Mouse (Mus musculus) lung, embryonic 15.5 days (tissue): Measurements from ENCODE around the gene 4930579F01Rik. TPM values are rescaled to one million over a fixed set of nuclear protein-coding genes. Genes with fewer than 3 reads are reported as not detected.

ENCODE experiments used
- ATAC-seq: fragments of 200-750 bp; cut with Nextera tagmentation; 2 replicates; pipeline ENCODE4 v1.8.0; 2017; ENCODE audit warnings: moderate number of reproducible peaks, borderline replicate concordance; ENCODE audit not compliant: low FRiP score, low TSS enrichment; ENCODE audit errors: extremely low read depth
- H3K27ac ChIP-seq: fragments of 300-500 bp; sonication (generic); 2 replicates; pipeline ENCODE4 v1.5.1; 2015; ENCODE audit warnings: moderate library complexity, mild to moderate bottlenecking, inconsistent platforms
- H3K27me3 ChIP-seq: fragments of 300-500 bp; sonication (generic); 2 replicates; pipeline ENCODE4 v1.6.1; 2015; ENCODE audit warnings: inconsistent platforms
- H3K36me3 ChIP-seq: fragments of 300-500 bp; sonication (generic); 2 replicates; pipeline ENCODE4 v1.6.1; 2015; ENCODE audit warnings: inconsistent platforms
- H3K4me1 ChIP-seq: fragments of 300-500 bp; sonication (generic); 2 replicates; pipeline ENCODE4 v1.6.1; 2015; ENCODE audit warnings: inconsistent platforms
- H3K4me2 ChIP-seq: fragments of 300-500 bp; sonication (generic); 2 replicates; pipeline ENCODE4 v1.6.1; 2015; ENCODE audit warnings: inconsistent platforms, mild to moderate bottlenecking, moderate library complexity
- H3K4me3 ChIP-seq: fragments of 300-500 bp; sonication (generic); 2 replicates; pipeline ENCODE4 v1.5.1; 2015; ENCODE audit warnings: mild to moderate bottlenecking, inconsistent platforms
- H3K9ac ChIP-seq: fragments of 300-500 bp; sonication (generic); 2 replicates; pipeline ENCODE4 v1.6.1; 2015; ENCODE audit warnings: inconsistent platforms
- H3K9me3 ChIP-seq: fragments of 300-500 bp; sonication (generic); 2 replicates; pipeline ENCODE4 v1.6.1; 2016; ENCODE audit warnings: inconsistent platforms
- WGBS: fragments of 180-500 bp; shearing (Covaris S2); methylation state at CpG from one replicate; pipeline ENCODE4 v1.1.7; 2015; 5-methylcytosine and 5-hydroxymethylcytosine counted together
- polyA plus RNA-seq: library from polyadenylated mRNA; unstranded; fragments of >200 nt; fragmentation: Nextera tagmentation; extraction: Ambion mirVana; gene quantifications from 2 replicates; pipeline ENCODE4 v1.2.1, GENCODE M21; 2015

Gene 4930579F01Rik
- polyA plus RNA-seq, 1 experiment from 2014 or later: 0.21 TPM

DNA sequence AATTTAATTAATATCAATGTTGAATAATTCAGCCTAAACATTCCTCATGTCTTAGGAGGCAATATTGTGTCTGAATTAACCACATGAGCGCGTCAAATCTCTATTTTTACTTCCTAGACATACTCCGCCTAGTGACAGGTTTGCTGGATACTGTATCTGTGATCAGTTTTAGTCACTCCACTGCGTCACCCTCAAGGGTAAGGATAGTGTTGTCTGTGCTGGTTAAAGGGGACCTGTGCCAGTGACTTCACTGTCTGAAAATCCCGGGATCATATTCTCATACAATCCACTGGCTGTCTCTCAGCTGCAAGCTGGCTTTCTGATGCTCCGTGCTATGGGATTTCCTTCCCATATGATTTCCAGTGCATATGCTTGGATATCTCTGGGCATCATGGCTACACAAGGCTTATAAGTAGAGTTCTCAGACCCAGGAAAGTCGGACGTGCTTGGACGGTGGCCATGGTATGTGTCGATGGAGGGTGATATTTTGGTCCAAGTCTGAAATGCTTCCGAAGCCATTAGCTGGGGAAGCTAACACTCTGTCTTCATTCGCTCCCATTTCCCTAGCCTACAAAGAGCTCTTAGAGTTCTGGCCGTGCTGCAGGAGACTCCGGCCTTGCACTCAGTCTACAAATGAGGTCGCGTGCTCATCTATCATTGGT lies 74.0 kb downstream of the 4930579F01Rik start:
- WGBS: 76% methylated on average over 16 of the region's 16 CpGs
- Histone ChIP-seq H3K36me3 (no peaks in the 10 kb centered on the region), H3K4me3 (no peak overlapping the region), H3K4me1 (no peaks in the 10 kb centered on the region), H3K4me2 (no peak overlapping the region), H3K27me3 (no peaks in the 10 kb centered on the region), H3K9ac (no peak overlapping the region), H3K9me3 (no peaks in the 10 kb centered on the region), H3K27ac (no peak overlapping the region)
- ATAC-seq: no peak

- H3K27me3 ChIP-seq: no peaks in the 10 kb centered on the region
- ATAC-seq: no peak
- H3K27ac ChIP-seq: no peak overlapping the region
- H3K4me1 ChIP-seq: no peaks in the 10 kb centered on the region
- H3K9me3 ChIP-seq: no peaks in the 10 kb centered on the region
- no peak overlapping the region for H3K4me3 ChIP-seq
- 63% methylated on average over 14 of the region's 14 CpGs for WGBS
- H3K36me3 ChIP-seq: no peaks in the 10 kb centered on the region
- peak overlapping the region; percentile 5; the same call in 1 of the 2 replicates for H3K4me2 ChIP-seq
- H3K9ac ChIP-seq: no peak overlapping the region
Measured at GRCm38 (mm10) chr3:138118831-138119230, 74.8 kb downstream of the 4930579F01Rik start.

GRCm38 (mm10) chr3:138118392-138118791 lies 75.2 kb downstream of the 4930579F01Rik start:
- no peak for ATAC-seq
- Histone ChIP-seq H3K36me3 (no peaks in the 10 kb centered on the region), H3K27me3 (no peaks in the 10 kb centered on the region), H3K4me2 (peak overlapping the region; percentile 5; the same call in 1 of the 2 replicates), H3K9me3 (no peaks in the 10 kb centered on the region), H3K27ac (no peak overlapping the region), H3K9ac (no peak overlapping the region), H3K4me1 (no peaks in the 10 kb centered on the region), H3K4me3 (no peak overlapping the region)
- 48% methylated on average over 6 of the region's 6 CpGs for WGBS

GRCm38 (mm10) chr3:138116871-138117270 lies 76.8 kb downstream of the 4930579F01Rik start:
- Histone ChIP-seq H3K4me3 (no peak overlapping the region), H3K9ac (no peak overlapping the region), H3K27me3 (no peaks in the 10 kb centered on the region), H3K4me2 (no peak overlapping the region), H3K27ac (no peak overlapping the region), H3K9me3 (no peaks in the 10 kb centered on the region), H3K4me1 (no peaks in the 10 kb centered on the region), H3K36me3 (no peaks in the 10 kb centered on the region)
- WGBS: 79% methylated on average over 4 of the region's 4 CpGs
- no peak for ATAC-seq

DNA sequence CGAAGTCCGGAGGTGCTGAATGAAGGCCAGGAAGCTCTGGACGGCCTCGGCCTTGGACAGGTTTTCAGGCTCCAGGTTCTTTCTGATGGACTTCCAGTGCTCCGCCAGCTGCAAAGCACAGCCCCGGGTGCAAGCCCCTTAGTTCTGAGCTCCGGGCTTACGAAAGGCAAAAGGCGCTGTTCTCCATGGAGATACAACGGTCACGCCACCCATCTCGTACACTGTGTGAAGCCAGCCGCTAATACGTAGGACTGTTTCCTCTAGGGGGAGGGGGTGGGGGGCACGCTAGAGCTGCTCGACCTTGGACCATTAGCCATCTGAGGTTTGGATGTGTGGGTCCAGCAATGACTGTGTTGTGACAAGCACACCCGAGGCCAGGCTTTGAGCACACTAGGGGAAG lies 79.5 kb downstream of the 4930579F01Rik start:
- Histone ChIP-seq H3K4me3 (no peak overlapping the region), H3K27me3 (no peaks in the 10 kb centered on the region), H3K27ac (no peak overlapping the region), H3K36me3 (no peaks in the 10 kb centered on the region), H3K4me1 (no peaks in the 10 kb centered on the region), H3K9me3 (no peaks in the 10 kb centered on the region), H3K4me2 (no peak overlapping the region), H3K9ac (no peak overlapping the region)
- ATAC-seq: no peak
- 79% methylated on average over 17 of the region's 17 CpGs for WGBS

Other genes starting within 250 kb of the 4930579F01Rik start
- gene Dapp1, start 212.3 kb downstream of the 4930579F01Rik start, polyA plus RNA-seq: 6.3 and 7.3 TPM in 2 replicates
- 0.48 and 0.64 TPM in 2 replicates for gene 1110002E22Rik, start 128.8 kb downstream of the 4930579F01Rik start, polyA plus RNA-seq
- gene Gm5105, start 126.4 kb downstream of the 4930579F01Rik start, polyA plus RNA-seq: 0.13 and 0.15 TPM in 2 replicates
- 11.4 and 12.1 TPM in 2 replicates for gene Trmt10a, start 50.4 kb downstream of the 4930579F01Rik start, polyA plus RNA-seq
- 7.4 and 7.6 TPM in 2 replicates for gene Mttp, start 48.9 kb downstream of the 4930579F01Rik start, polyA plus RNA-seq
- gene Adh7, start 23.9 kb upstream of the 4930579F01Rik start, polyA plus RNA-seq: 0.43 and 0.50 TPM in 2 replicates
- 1,171 and 1,249 TPM in 2 replicates for gene Adh1, start 67.2 kb upstream of the 4930579F01Rik start, polyA plus RNA-seq
- gene Adh6a, start 119.5 kb upstream of the 4930579F01Rik start, polyA plus RNA-seq: 0.11 TPM in 1 of 2 replicates, not detected in the other
- gene Adh6b, start 147.9 kb upstream of the 4930579F01Rik start, polyA plus RNA-seq: 0.16 TPM in 2 replicates
- gene Adh4, start 221.6 kb upstream of the 4930579F01Rik start, polyA plus RNA-seq: not detected in 2 replicates
- gene Adh5, start 249.3 kb upstream of the 4930579F01Rik start, polyA plus RNA-seq: 238 and 243 TPM in 2 replicates